Mouse (Mus musculus): ENCODE measurements around the gene Ss18l1.

Ss18l1 gene

DNA sequence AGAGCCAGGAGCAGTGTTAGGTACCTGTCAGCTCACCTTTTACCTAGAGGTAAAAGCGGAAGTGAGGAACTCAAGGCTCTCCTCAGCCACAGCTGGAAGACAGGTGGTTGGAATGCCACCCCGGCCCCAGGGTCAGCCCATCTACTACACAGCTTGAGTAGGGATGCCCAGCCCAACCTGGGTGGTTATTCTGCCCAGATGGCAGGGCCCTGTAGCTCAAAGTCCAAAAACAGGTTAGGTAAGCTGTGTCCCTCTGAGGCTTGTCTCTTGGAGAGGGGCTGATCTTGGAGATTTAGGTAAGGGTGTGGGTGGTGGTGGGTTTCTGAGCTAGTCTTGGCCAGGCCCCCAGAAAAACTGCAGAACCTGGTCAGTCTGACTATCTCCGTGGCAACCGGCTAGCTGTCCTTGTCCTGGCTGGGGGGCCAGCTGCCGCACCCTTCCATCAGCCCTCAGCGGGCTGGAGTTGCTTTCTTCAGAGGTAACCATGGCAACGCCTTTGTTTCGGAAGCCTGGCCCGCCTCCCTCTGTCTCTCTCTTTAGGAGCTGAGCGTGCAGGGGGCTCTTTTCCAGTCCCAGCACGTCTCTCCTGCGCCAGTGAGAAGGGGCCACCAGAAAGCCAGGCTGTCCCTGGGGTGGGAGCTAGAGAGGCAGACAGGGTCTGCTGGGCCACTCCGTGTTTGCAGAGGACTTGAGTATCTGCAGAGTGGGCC lies 75.3 kb downstream of the Ss18l1 start:
- DNase-seq (ENCODE audit: low read depth, low spot score) = peak; percentile 78

DNA sequence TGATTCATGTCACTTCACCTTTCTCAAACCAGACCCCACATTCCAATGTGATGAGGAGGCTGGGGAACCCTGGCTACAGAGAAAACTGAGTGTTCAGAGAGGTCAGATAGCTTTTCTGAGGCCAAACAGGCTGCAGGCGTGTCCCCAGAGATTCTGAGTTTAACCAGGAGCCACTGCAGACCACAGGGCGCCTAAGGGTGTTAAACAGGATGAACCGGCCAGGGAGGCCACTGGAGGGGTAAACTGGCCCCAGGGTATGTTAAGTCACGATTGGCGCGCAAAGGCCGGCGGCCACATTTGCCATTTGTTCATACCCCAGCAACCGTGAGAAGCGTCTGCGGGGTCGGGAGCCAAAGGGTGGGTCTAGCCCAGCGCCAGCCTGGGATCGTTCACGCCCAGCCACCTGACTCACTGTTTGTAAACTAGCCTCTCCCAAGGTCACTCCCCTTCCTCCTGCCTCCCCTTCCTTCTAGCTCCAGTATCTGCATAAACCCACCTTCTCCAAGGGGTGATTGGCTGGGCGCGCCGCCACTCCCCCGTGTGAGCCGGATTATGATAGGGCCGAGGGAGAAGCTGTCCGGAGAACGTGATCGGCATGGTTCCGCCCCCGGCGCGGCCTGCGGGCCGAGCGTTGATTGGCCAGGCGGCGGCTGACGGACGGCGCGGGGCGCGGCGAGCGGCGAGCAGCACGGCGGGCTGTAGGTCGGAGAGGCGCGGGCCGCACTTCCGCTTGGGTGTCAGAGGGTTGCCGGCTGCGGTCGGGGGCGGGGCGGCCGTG lies 76.5 kb downstream of the Ss18l1 start, which contains the start of gene Osbpl2:
Osbpl2 (plus strand) TSS at position 646 of the 778 bp plus-strand sequence.
- peak; percentile 99 for DNase-seq (ENCODE audit: low read depth, low spot score)
